Mouse (Mus musculus): ENCODE data around the gene Nr1d2.

GRCm38 (mm10) chr14:18221977-18222376, 16.9 kb downstream of the Nr1d2 start:
- no peak for TF ChIP-seq CTCF (IDR thresholded peaks at IDR 0.05; ENCODE audit: borderline replicate concordance, control insufficient read depth, extremely low read depth, insufficient read depth, low read length, poor library complexity)
- TF ChIP-seq POLR2A (IDR thresholded peaks at IDR 0.05; ENCODE audit: control insufficient read depth, extremely low read depth, insufficient read depth, low read length, poor library complexity), result no peak

Measured in thymus, adult 2 months (tissue).